Mouse (Mus musculus) limb, embryonic 12.5 days (tissue): Measurements from ENCODE around the gene Zyg11a. TPM values are rescaled to one million over a fixed set of nuclear protein-coding genes. Genes with fewer than 3 reads are reported as not detected.
A peak's percentile ranks its signal among the peaks of the same experiment; 100 is the strongest.
"Not testable (repeated sequence)": the region's sequence is repeated elsewhere in the genome, so short reads cannot be mapped to it uniquely, and the experiment has no call there.

Source experiments
- ATAC-seq: fragments of 200-750 bp; cut with Nextera tagmentation; 2 replicates; pipeline ENCODE4 v1.8.0; 2017; ENCODE audit warnings: low read depth, moderate TSS enrichment; ENCODE audit not compliant: insufficient number of reproducible peaks, insufficient read depth, low FRiP score, low TSS enrichment
- H3K27ac ChIP-seq: fragments of 300-500 bp; sonication (generic); 2 replicates; pipeline ENCODE4 v1.5.1; 2016; ENCODE audit warnings: mild to moderate bottlenecking, moderate library complexity
- H3K27me3 ChIP-seq: fragments of 300-500 bp; sonication (generic); 2 replicates; pipeline ENCODE4 v1.6.1; 2016; ENCODE audit warnings: mild to moderate bottlenecking, moderate library complexity
- H3K36me3 ChIP-seq: fragments of 300-500 bp; sonication (generic); 2 replicates; pipeline ENCODE4 v1.6.1; 2016; ENCODE audit warnings: mild to moderate bottlenecking, moderate library complexity
- H3K4me1 ChIP-seq: fragments of 300-500 bp; sonication (generic); replicated peaks from 2 replicates; pipeline ENCODE4 v1.6.1; 2016
- H3K4me2 ChIP-seq: fragments of 300-500 bp; sonication (generic); 2 replicates; pipeline ENCODE4 v1.6.1; 2016; ENCODE audit warnings: mild to moderate bottlenecking, moderate library complexity
- H3K4me3 ChIP-seq: fragments of 300-500 bp; sonication (generic); replicated peaks from 2 replicates; pipeline ENCODE4 v1.5.1; 2016; ENCODE audit warnings: mild to moderate bottlenecking
- H3K9ac ChIP-seq: fragments of 300-500 bp; sonication (generic); replicated peaks from 2 replicates; pipeline ENCODE4 v1.6.1; 2016; ENCODE audit warnings: mild to moderate bottlenecking, moderate library complexity
- H3K9me3 ChIP-seq: fragments of 300-500 bp; sonication (generic); 2 replicates; pipeline ENCODE4 v1.6.1; 2016; ENCODE audit warnings: mild to moderate bottlenecking, moderate library complexity
- WGBS: fragments of 180-500 bp; shearing (Covaris S2); methylation state at CpG from one replicate; pipeline ENCODE4 v1.1.7; 2016; 5-methylcytosine and 5-hydroxymethylcytosine counted together
- polyA plus RNA-seq: library from polyadenylated mRNA; unstranded; fragments of >200 nt; fragmentation: Nextera tagmentation; extraction: Ambion mirVana; gene quantifications from 2 replicates; pipeline ENCODE4 v1.2.1, GENCODE M21; 2016

The Zyg11a gene
- polyA plus RNA-seq, 1 experiment from 2014 or later, result not detected

GRCm38 (mm10) chr4:108199236-108199635 lies 18.6 kb downstream of the Zyg11a start:
- WGBS, result 68% methylated on average over 2 of the region's 2 CpGs
- ATAC-seq, result no peak
- no peak overlapping the region for H3K9ac ChIP-seq

GRCm38 (mm10) chr4:108196277-108196855 lies 21.5 kb downstream of the Zyg11a start:
- Histone ChIP-seq H3K4me2 (no peak overlapping the region), H3K27ac (no peak overlapping the region), H3K4me1 (peaks cover 4% of the 10 kb centered on the region), H3K9me3 (no peaks in the 10 kb centered on the region), H3K36me3 (no peaks in the 10 kb centered on the region), H3K9ac (no peak overlapping the region), H3K27me3 (no peaks in the 10 kb centered on the region), H3K4me3 (no peak overlapping the region)
- WGBS, result 75% methylated on average over 6 of the region's 6 CpGs
- ATAC-seq, result no peak

More at GRCm38 (mm10) chr4:108199236-108199635, 18.6 kb downstream of the Zyg11a start:
- H3K27ac ChIP-seq, result no peak overlapping the region
- no peaks in the 10 kb centered on the region for H3K9me3 ChIP-seq
- no peaks in the 10 kb centered on the region for H3K36me3 ChIP-seq
- H3K4me3 ChIP-seq, result no peak overlapping the region
- H3K4me2 ChIP-seq, result no peak overlapping the region
- H3K4me1 ChIP-seq, result peaks cover 9% of the 10 kb centered on the region
- H3K27me3 ChIP-seq, result no peaks in the 10 kb centered on the region

- 74% methylated on average over 2 of the region's 2 CpGs for WGBS
- Histone ChIP-seq H3K4me1 (peaks cover 4% of the 10 kb centered on the region), H3K27ac (no peak overlapping the region), H3K36me3 (no peaks in the 10 kb centered on the region), H3K9ac (no peak overlapping the region), H3K27me3 (no peaks in the 10 kb centered on the region), H3K4me3 (no peak overlapping the region), H3K9me3 (no peaks in the 10 kb centered on the region), H3K4me2 (no peak overlapping the region)
- ATAC-seq, result no peak
Measured at GRCm38 (mm10) chr4:108192821-108193323, 25.0 kb downstream of the Zyg11a start.

- Histone ChIP-seq H3K27ac (no peak overlapping the region), H3K27me3 (no peaks in the 10 kb centered on the region; the same call in 1 of the 2 replicates), H3K36me3 (0 out of 2 replicates have a peak, but pooled peaks cover 11% of the 10 kb centered on the region), H3K4me3 (no peak overlapping the region), H3K4me1 (no peaks in the 10 kb centered on the region), H3K9me3 (no peaks in the 10 kb centered on the region), H3K9ac (no peak overlapping the region), H3K4me2 (no peak overlapping the region)
- 53% methylated on average over 1 of the region's 1 CpGs for WGBS
- no peak for ATAC-seq
Measured at GRCm38 (mm10) chr4:108182278-108182677, 35.6 kb downstream of the Zyg11a start.

- Histone ChIP-seq H3K27ac (no peak overlapping the region), H3K9ac (no peak overlapping the region), H3K4me1 (no peaks in the 10 kb centered on the region), H3K27me3 (0 out of 2 replicates have a peak, but pooled peaks cover 5% of the 10 kb centered on the region), H3K9me3 (no peaks in the 10 kb centered on the region), H3K36me3 (peaks cover 18% of the 10 kb centered on the region), H3K4me3 (no peak overlapping the region), H3K4me2 (no peak overlapping the region)
- WGBS, result 65% methylated on average over 6 of the region's 6 CpGs
- ATAC-seq, result no peak
Measured at GRCm38 (mm10) chr4:108168056-108168455, 49.8 kb downstream of the Zyg11a start.

- 87% methylated on average over 4 of the region's 4 CpGs for WGBS
- Histone ChIP-seq H3K27ac (no peak overlapping the region), H3K4me3 (no peak overlapping the region), H3K4me2 (no peak overlapping the region), H3K27me3 (0 out of 2 replicates have a peak, but pooled peaks cover 5% of the 10 kb centered on the region), H3K9ac (no peak overlapping the region), H3K9me3 (no peaks in the 10 kb centered on the region), H3K4me1 (no peaks in the 10 kb centered on the region), H3K36me3 (peaks cover 18% of the 10 kb centered on the region)
- ATAC-seq, result no peak
Measured at GRCm38 (mm10) chr4:108166874-108167273, 51.0 kb downstream of the Zyg11a start.

- Histone ChIP-seq H3K27me3 (0 out of 2 replicates have a peak, but pooled peaks cover 5% of the 10 kb centered on the region), H3K9ac (peak within 1 kb of the TSS; percentile 80), H3K9me3 (no peaks in the 10 kb centered on the region), H3K4me2 (peak within 1 kb of the TSS; percentile 91), H3K4me1 (no peaks in the 10 kb centered on the region), H3K36me3 (peaks cover 10% of the 10 kb centered on the region; the same call in 1 of the 2 replicates), H3K27ac (no peak within 1 kb of the TSS), H3K4me3 (peak within 1 kb of the TSS; percentile 68)
- ATAC-seq, result 0 out of 2 replicates have a peak, but pooled peaks have one; percentile 66
- 2% methylated on average over 43 of the region's 43 CpGs for WGBS
Measured at GRCm38 (mm10) chr4:108165152-108165895, 52.5 kb downstream of the Zyg11a start, which contains the start of gene Echdc2. Gene Echdc2 (plus strand): TSS chr4:108165437.

- Histone ChIP-seq H3K27me3 (0 out of 2 replicates have a peak, but pooled peaks cover 5% of the 10 kb centered on the region), H3K36me3 (no peaks in the 10 kb centered on the region), H3K27ac (no peak overlapping the region), H3K9me3 (no peaks in the 10 kb centered on the region), H3K4me2 (no peak overlapping the region), H3K9ac (no peak overlapping the region), H3K4me1 (no peaks in the 10 kb centered on the region), H3K4me3 (no peak overlapping the region)
- WGBS, result 85% methylated on average over 3 of the region's 3 CpGs
- ATAC-seq, result no peak
Measured at GRCm38 (mm10) chr4:108163291-108163690, 54.6 kb downstream of the Zyg11a start.

- 88% methylated on average over 8 of the region's 8 CpGs for WGBS
- no peak overlapping the region for H3K9ac ChIP-seq
- 0 out of 2 replicates have a peak, but pooled peaks cover 5% of the 10 kb centered on the region for H3K27me3 ChIP-seq
- no peak overlapping the region for H3K27ac ChIP-seq
- H3K36me3 ChIP-seq, result no peaks in the 10 kb centered on the region
- no peaks in the 10 kb centered on the region for H3K9me3 ChIP-seq
- no peak overlapping the region for H3K4me2 ChIP-seq
- no peak for ATAC-seq
- no peaks in the 10 kb centered on the region for H3K4me1 ChIP-seq
- no peak overlapping the region for H3K4me3 ChIP-seq
Measured at GRCm38 (mm10) chr4:108161936-108162335, 55.9 kb downstream of the Zyg11a start.

- H3K9me3 ChIP-seq, H3K4me2 ChIP-seq, H3K9ac ChIP-seq, H3K4me1 ChIP-seq, ATAC-seq, H3K36me3 ChIP-seq, H3K27me3 ChIP-seq, H3K27ac ChIP-seq, H3K4me3 ChIP-seq: not testable (repeated sequence)
- WGBS, result 91% methylated on average over 1 of the region's 1 CpGs
Measured at GRCm38 (mm10) chr4:108155141-108155540, 62.7 kb downstream of the Zyg11a start.

GRCm38 (mm10) chr4:108145554-108145953 lies 72.3 kb downstream of the Zyg11a start:
- not testable (repeated sequence) for H3K27ac ChIP-seq, H3K27me3 ChIP-seq, ATAC-seq, H3K4me1 ChIP-seq, H3K36me3 ChIP-seq, H3K4me3 ChIP-seq, H3K9ac ChIP-seq, H3K4me2 ChIP-seq, H3K9me3 ChIP-seq
- 35% methylated on average over 3 of the region's 3 CpGs for WGBS
